Mouse (Mus musculus) retina, embryonic 14.5 days (tissue): ENCODE measurements at regions not wholly inside any gene's neighbourhood (a gene's known extent, or its start where the extent isn't known, plus 50 kb on each side); places are given as distances from the start of the nearest gene placed in this dataset.
A peak's percentile ranks its signal among the peaks of the same experiment; 100 is the strongest.
"Not testable (repeated sequence)": the region's sequence is repeated elsewhere in the genome, so short reads cannot be mapped to it uniquely, and the experiment has no call there.

Experiments
- DNase-seq: peaks from one replicate; pipeline ENCODE4 v3.0.0-alpha.2; 2015; ENCODE audit warnings: low spot score

GRCm38 (mm10) chr13:5370007-5370406 is 491.3 kb upstream of the Klf6 start:
- DNase-seq = no peak

- no peak for DNase-seq
Measured at GRCm38 (mm10) chr13:5373191-5373590, 488.1 kb upstream of the Klf6 start.

- DNase-seq = no peak
Measured at GRCm38 (mm10) chr13:5408226-5408804, 453.0 kb upstream of the Klf6 start.

GRCm38 (mm10) chr13:5412052-5412451 is 449.2 kb upstream of the Klf6 start:
- DNase-seq = no peak

- not testable (repeated sequence) for DNase-seq
Measured at GRCm38 (mm10) chr13:5413009-5413408, 448.3 kb upstream of the Klf6 start.

GRCm38 (mm10) chr13:5424110-5424509 is 437.2 kb upstream of the Klf6 start:
- DNase-seq = no peak

GRCm38 (mm10) chr13:5425491-5426232 is 435.6 kb upstream of the Klf6 start:
- DNase-seq = no peak

GRCm38 (mm10) chr13:5433652-5434051 is 427.6 kb upstream of the Klf6 start:
- no peak for DNase-seq

GRCm38 (mm10) chr13:5435131-5435530 is 426.2 kb upstream of the Klf6 start:
- no peak for DNase-seq

GRCm38 (mm10) chr13:5436191-5436590 is 425.1 kb upstream of the Klf6 start:
- no peak for DNase-seq

GRCm38 (mm10) chr13:5440454-5440853 is 420.8 kb upstream of the Klf6 start:
- no peak for DNase-seq

- DNase-seq = no peak
Measured at GRCm38 (mm10) chr13:5444759-5445478, 416.4 kb upstream of the Klf6 start.

GRCm38 (mm10) chr13:5448601-5449000 is 412.7 kb upstream of the Klf6 start:
- DNase-seq = no peak

- no peak for DNase-seq
Measured at GRCm38 (mm10) chr13:5480779-5481178, 380.5 kb upstream of the Klf6 start.

- DNase-seq = no peak
Measured at GRCm38 (mm10) chr13:5492266-5492665, 369.0 kb upstream of the Klf6 start.

GRCm38 (mm10) chr13:5497535-5497934 is 363.7 kb upstream of the Klf6 start:
- peak; percentile 13 for DNase-seq

GRCm38 (mm10) chr13:5511784-5512183 is 349.5 kb upstream of the Klf6 start:
- no peak for DNase-seq

GRCm38 (mm10) chr13:5515552-5515951 is 345.7 kb upstream of the Klf6 start:
- DNase-seq = no peak

GRCm38 (mm10) chr13:5516088-5516487 is 345.2 kb upstream of the Klf6 start:
- DNase-seq = no peak

- no peak for DNase-seq
Measured at GRCm38 (mm10) chr13:5519181-5519580, 342.1 kb upstream of the Klf6 start.

- DNase-seq = no peak
Measured at GRCm38 (mm10) chr13:5519600-5519999, 341.7 kb upstream of the Klf6 start.

- no peak for DNase-seq
Measured at GRCm38 (mm10) chr13:5527400-5527799, 333.9 kb upstream of the Klf6 start.

GRCm38 (mm10) chr13:5540321-5540720 is 321.0 kb upstream of the Klf6 start:
- DNase-seq = no peak
